Mouse (Mus musculus) hindbrain, embryonic 11.5 days (tissue): Measurements from ENCODE around the gene Ppp1r16b. TPM values are rescaled to one million over a fixed set of nuclear protein-coding genes. Genes with fewer than 3 reads are reported as not detected.
"Not testable (repeated sequence)": the region's sequence is repeated elsewhere in the genome, so short reads cannot be mapped to it uniquely, and the experiment has no call there.

Experiments
- ATAC-seq: fragments of 200-750 bp; cut with Nextera tagmentation; 2 replicates; pipeline ENCODE4 v1.8.0; 2017; ENCODE audit warnings: mild to moderate bottlenecking, moderate TSS enrichment, moderate library complexity; ENCODE audit not compliant: low FRiP score
- DNase-seq: peaks from one replicate; pipeline ENCODE4 v3.0.0-alpha.2; 2015; ENCODE audit warnings: low spot score
- H3K27ac ChIP-seq: fragments of 300-500 bp; sonication (generic); 2 replicates; pipeline ENCODE4 v1.5.1; 2014; ENCODE audit warnings: mild to moderate bottlenecking, low read depth, low read length
- H3K27me3 ChIP-seq: fragments of 300-500 bp; sonication (generic); 2 replicates; pipeline ENCODE4 v1.6.1; 2014; ENCODE audit warnings: mild to moderate bottlenecking, low read length, moderate library complexity, mixed read lengths; ENCODE audit not compliant: control insufficient read depth, insufficient read depth
- H3K36me3 ChIP-seq: fragments of 300-500 bp; sonication (generic); 2 replicates; pipeline ENCODE4 v1.6.1; 2014; ENCODE audit warnings: mild to moderate bottlenecking, low read length, moderate library complexity, mixed read lengths; ENCODE audit not compliant: control insufficient read depth, insufficient read depth
- H3K4me1 ChIP-seq: fragments of 300-500 bp; sonication (generic); replicated peaks from 2 replicates; pipeline ENCODE4 v1.6.1; 2014; ENCODE audit warnings: low read length, mixed read lengths; ENCODE audit not compliant: control insufficient read depth, insufficient read depth
- H3K4me2 ChIP-seq: fragments of 300-500 bp; sonication (generic); replicated peaks from 2 replicates; pipeline ENCODE4 v1.6.1; 2014; ENCODE audit warnings: mild to moderate bottlenecking, low read depth, low read length
- H3K4me3 ChIP-seq: fragments of 300-500 bp; sonication (generic); 2 replicates; pipeline ENCODE4 v1.5.1; 2014; ENCODE audit warnings: low read depth, low read length
- H3K9ac ChIP-seq: fragments of 300-500 bp; sonication (generic); 2 replicates; pipeline ENCODE4 v1.6.1; 2014; ENCODE audit warnings: low read depth, low read length
- H3K9me3 ChIP-seq: fragments of 300-500 bp; sonication (generic); 2 replicates; pipeline ENCODE4 v1.6.1; 2016; ENCODE audit warnings: low read length; ENCODE audit not compliant: control insufficient read depth
- WGBS: fragments of 180-500 bp; shearing (Covaris S2); extraction: QIAGEN DNeasy Blood & Tissue Kit; methylation state at CpG from one replicate; pipeline ENCODE4 v1.1.7; 2014; 5-methylcytosine and 5-hydroxymethylcytosine counted together
- polyA plus RNA-seq: library from polyadenylated mRNA; unstranded; fragments of >200 nt; fragmentation: Nextera tagmentation; extraction: Ambion mirVana; gene quantifications from 2 replicates; pipeline ENCODE4 v1.2.1, GENCODE M21; 2014

The Ppp1r16b gene
- polyA plus RNA-seq, 1 experiment from 2014 or later: 3.6 TPM

GRCm38 (mm10) chr2:158732521-158732920 is 67.3 kb downstream of the Ppp1r16b start:
- no peak overlapping the region for H3K4me2 ChIP-seq
- no peak overlapping the region for H3K27ac ChIP-seq
- DNase-seq: no peak
- no peaks in the 10 kb centered on the region for H3K4me1 ChIP-seq
- H3K9me3 ChIP-seq: no peaks in the 10 kb centered on the region
- no peak overlapping the region for H3K4me3 ChIP-seq
- WGBS: 83% methylated on average over 9 of the region's 9 CpGs
- ATAC-seq: no peak
- no peaks in the 10 kb centered on the region for H3K27me3 ChIP-seq
- H3K36me3 ChIP-seq: no peaks in the 10 kb centered on the region
- no peak overlapping the region for H3K9ac ChIP-seq

- DNase-seq: no peak
- ATAC-seq: no peak
- H3K4me2 ChIP-seq: no peak overlapping the region
- no peaks in the 10 kb centered on the region for H3K27me3 ChIP-seq
- H3K27ac ChIP-seq: no peak overlapping the region
- H3K9me3 ChIP-seq: no peaks in the 10 kb centered on the region
- H3K4me1 ChIP-seq: no peaks in the 10 kb centered on the region
- H3K36me3 ChIP-seq: no peaks in the 10 kb centered on the region
- no peak overlapping the region for H3K9ac ChIP-seq
- no peak overlapping the region for H3K4me3 ChIP-seq
- WGBS: 83% methylated on average over 4 of the region's 4 CpGs
These were observed 67.9 kb downstream of the Ppp1r16b start for GRCm38 (mm10) chr2:158733136-158733535.

- Histone ChIP-seq H3K4me3 (no peak overlapping the region), H3K36me3 (no peaks in the 10 kb centered on the region), H3K9ac (no peak overlapping the region), H3K27me3 (no peaks in the 10 kb centered on the region), H3K9me3 (no peaks in the 10 kb centered on the region), H3K4me1 (no peaks in the 10 kb centered on the region), H3K27ac (no peak overlapping the region), H3K4me2 (no peak overlapping the region)
- 84% methylated on average over 6 of the region's 6 CpGs for WGBS
- DNase-seq (no peak), ATAC-seq (no peak)
These were observed 68.7 kb downstream of the Ppp1r16b start for GRCm38 (mm10) chr2:158733914-158734313.

- no peak for DNase-seq
These were observed 69.4 kb downstream of the Ppp1r16b start for GRCm38 (mm10) chr2:158734500-158735152.

GRCm38 (mm10) chr2:158735340-158735739 is 70.1 kb downstream of the Ppp1r16b start:
- no peak overlapping the region for H3K27ac ChIP-seq
- 88% methylated on average over 8 of the region's 8 CpGs for WGBS
- H3K27me3 ChIP-seq: no peaks in the 10 kb centered on the region
- no peaks in the 10 kb centered on the region for H3K36me3 ChIP-seq
- H3K9ac ChIP-seq: no peak overlapping the region
- H3K4me2 ChIP-seq: no peak overlapping the region
- no peak for ATAC-seq
- no peaks in the 10 kb centered on the region for H3K4me1 ChIP-seq
- H3K4me3 ChIP-seq: no peak overlapping the region
- no peak for DNase-seq
- no peaks in the 10 kb centered on the region for H3K9me3 ChIP-seq

More at GRCm38 (mm10) chr2:158734500-158735152, 69.4 kb downstream of the Ppp1r16b start:
- H3K4me1 ChIP-seq: no peaks in the 10 kb centered on the region
- no peaks in the 10 kb centered on the region for H3K9me3 ChIP-seq
- WGBS: 87% methylated on average over 7 of the region's 7 CpGs
- no peak overlapping the region for H3K9ac ChIP-seq
- no peaks in the 10 kb centered on the region for H3K27me3 ChIP-seq
- H3K27ac ChIP-seq: no peak overlapping the region
- no peaks in the 10 kb centered on the region for H3K36me3 ChIP-seq
- H3K4me2 ChIP-seq: no peak overlapping the region
- no peak for ATAC-seq
- no peak overlapping the region for H3K4me3 ChIP-seq

- DNase-seq, H3K27ac ChIP-seq, H3K9ac ChIP-seq, ATAC-seq, H3K27me3 ChIP-seq, H3K9me3 ChIP-seq, H3K36me3 ChIP-seq, H3K4me2 ChIP-seq, H3K4me1 ChIP-seq, H3K4me3 ChIP-seq: not testable (repeated sequence)
- WGBS: 77% methylated on average over 4 of the region's 4 CpGs
These were observed 71.0 kb downstream of the Ppp1r16b start for GRCm38 (mm10) chr2:158736247-158736646.

- Histone ChIP-seq H3K27ac (no peak overlapping the region), H3K4me2 (no peak overlapping the region), H3K9ac (no peak overlapping the region), H3K36me3 (no peaks in the 10 kb centered on the region), H3K4me3 (no peak overlapping the region), H3K27me3 (no peaks in the 10 kb centered on the region), H3K9me3 (no peaks in the 10 kb centered on the region), H3K4me1 (no peaks in the 10 kb centered on the region)
- DNase-seq: peak; percentile 44
- ATAC-seq: peak; percentile 54; the same call in 1 of the 2 replicates
- 65% methylated on average over 11 of the region's 11 CpGs for WGBS
These were observed 73.4 kb downstream of the Ppp1r16b start for GRCm38 (mm10) chr2:158738591-158738990.

- 86% methylated on average over 3 of the region's 3 CpGs for WGBS
- no peak overlapping the region for H3K27ac ChIP-seq
- ATAC-seq (peak; percentile 31; the same call in 1 of the 2 replicates), DNase-seq (no peak)
- no peaks in the 10 kb centered on the region for H3K27me3 ChIP-seq
- no peak overlapping the region for H3K4me2 ChIP-seq
- H3K9me3 ChIP-seq: no peaks in the 10 kb centered on the region
- no peak overlapping the region for H3K9ac ChIP-seq
- H3K4me3 ChIP-seq: no peak overlapping the region
- no peaks in the 10 kb centered on the region for H3K4me1 ChIP-seq
- H3K36me3 ChIP-seq: no peaks in the 10 kb centered on the region
These were observed 73.9 kb downstream of the Ppp1r16b start for GRCm38 (mm10) chr2:158739113-158739512.

- WGBS: 41% methylated on average over 9 of the region's 9 CpGs
- Histone ChIP-seq H3K9ac (no peak overlapping the region), H3K4me2 (no peak overlapping the region), H3K4me3 (no peak overlapping the region), H3K4me1 (no peaks in the 10 kb centered on the region), H3K27ac (peak overlapping the region; percentile 53), H3K27me3 (no peaks in the 10 kb centered on the region; the same call in 1 of the 2 replicates), H3K36me3 (no peaks in the 10 kb centered on the region), H3K9me3 (no peaks in the 10 kb centered on the region)
- DNase-seq: peak; percentile 43
- peak; percentile 37; the same call in 1 of the 2 replicates for ATAC-seq
These were observed 75.9 kb downstream of the Ppp1r16b start for GRCm38 (mm10) chr2:158741011-158741501.
